Mouse (Mus musculus) left cerebral cortex, postnatal 25 days (tissue): ENCODE data around the gene Prdx5. TPM values are rescaled to one million over a fixed set of nuclear protein-coding genes. Genes with fewer than 3 reads are reported as not detected.
"Not testable (repeated sequence)": the region's sequence is repeated elsewhere in the genome, so short reads cannot be mapped to it uniquely, and the experiment has no call there.

Source experiments
- DNase-seq, 2 experiments: peaks; one replicate each; pipeline ENCODE4 v3.0.0; 2022; ENCODE audit warnings: low spot score in 2 of 2, mixed read lengths in 1 of 2
- intact Hi-C: fragments of 180-260 bp; cut with DNase I; formaldehyde crosslinking; loops from one replicate; pipeline ENCODE4 v1.15.1; 2025
- total RNA-seq, 2 experiments: library from RNA; stranded (reverse); gene quantifications; 2 replicates each; pipeline ENCODE4 v1.2.3; 2021

Prdx5 gene
- total RNA-seq, 2 experiments from 2014 or later: 337 to 358 TPM

- no peak for DNase-seq
- intact Hi-C loops: loop anchor here (5.0 kb wide), 3 partner anchors 33 to 418 kb away; partner anchors contain the start of gene Ccdc88b
Measured at GRCm38 (mm10) chr19:6905498-6906159, 4.3 kb downstream of the Prdx5 start.

DNA sequence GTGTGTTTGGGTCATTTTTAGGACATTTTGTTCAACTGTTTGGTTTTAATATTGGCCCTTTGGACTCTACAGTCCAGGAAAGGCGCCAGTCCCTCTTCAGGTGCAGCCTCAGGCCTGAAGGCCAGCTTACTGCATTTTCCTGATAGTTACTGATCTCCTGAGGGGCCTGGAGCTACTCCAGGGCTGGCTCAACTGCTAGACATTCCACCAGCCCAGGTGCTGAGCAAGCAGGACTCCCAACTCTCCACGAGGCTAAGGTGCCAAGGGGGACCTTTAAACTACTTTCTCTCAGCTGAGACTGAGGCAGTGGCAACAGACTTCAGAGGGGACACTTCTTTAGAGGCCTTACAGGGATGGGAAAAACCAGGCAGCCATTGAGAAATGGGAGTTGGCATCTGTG, 5.1 kb downstream of the Prdx5 start:
- intact Hi-C loops: loop anchor here (5.0 kb wide), 3 partner anchors 33 to 418 kb away; partner anchors contain the start of gene Ccdc88b

DNA sequence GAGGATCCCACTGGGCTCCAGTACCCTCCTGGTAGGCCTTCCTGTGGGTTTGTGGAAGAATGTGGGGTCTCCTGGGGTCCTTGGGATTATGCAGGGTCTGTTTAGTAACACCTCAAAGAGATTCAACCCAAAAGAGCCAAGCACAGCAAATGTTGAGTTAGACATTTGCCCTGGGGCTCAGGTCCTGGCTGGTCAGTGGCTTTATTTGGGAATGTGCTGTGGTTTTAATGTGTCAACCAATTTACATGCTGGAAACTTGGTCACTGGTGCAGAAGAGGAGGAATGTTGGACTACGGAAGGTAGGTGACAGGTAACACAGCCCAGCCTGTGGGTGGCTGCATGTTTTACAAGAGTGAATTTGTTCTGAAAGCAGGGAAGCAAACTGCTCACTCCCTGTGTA, 6.9 kb downstream of the Prdx5 start:
- intact Hi-C loops: no loop called here
- no peak for DNase-seq

More for the DNA sequence above, 5.1 kb downstream of the Prdx5 start:
- no peak for DNase-seq

DNA sequence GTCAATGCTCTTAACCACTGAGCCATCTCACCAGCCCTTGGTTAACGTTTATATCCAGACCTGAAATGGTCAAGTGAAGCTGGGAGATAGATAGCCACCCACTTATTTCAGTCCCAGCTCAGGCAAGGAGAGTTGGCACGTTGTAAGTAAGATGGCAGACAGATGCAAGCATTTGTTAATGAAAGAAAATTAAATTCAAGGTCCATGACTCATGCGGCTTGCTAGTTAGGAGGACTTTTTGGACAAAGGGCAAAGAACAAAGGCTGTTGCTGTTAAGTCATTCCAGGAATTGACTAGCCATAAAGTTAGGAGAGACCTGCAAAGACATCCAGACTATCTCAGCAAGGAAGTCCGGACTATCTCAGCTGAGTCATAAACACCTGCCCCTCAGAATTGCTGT, 10.3 kb downstream of the Prdx5 start:
- no peak for DNase-seq
- intact Hi-C loops: no loop called here

DNA sequence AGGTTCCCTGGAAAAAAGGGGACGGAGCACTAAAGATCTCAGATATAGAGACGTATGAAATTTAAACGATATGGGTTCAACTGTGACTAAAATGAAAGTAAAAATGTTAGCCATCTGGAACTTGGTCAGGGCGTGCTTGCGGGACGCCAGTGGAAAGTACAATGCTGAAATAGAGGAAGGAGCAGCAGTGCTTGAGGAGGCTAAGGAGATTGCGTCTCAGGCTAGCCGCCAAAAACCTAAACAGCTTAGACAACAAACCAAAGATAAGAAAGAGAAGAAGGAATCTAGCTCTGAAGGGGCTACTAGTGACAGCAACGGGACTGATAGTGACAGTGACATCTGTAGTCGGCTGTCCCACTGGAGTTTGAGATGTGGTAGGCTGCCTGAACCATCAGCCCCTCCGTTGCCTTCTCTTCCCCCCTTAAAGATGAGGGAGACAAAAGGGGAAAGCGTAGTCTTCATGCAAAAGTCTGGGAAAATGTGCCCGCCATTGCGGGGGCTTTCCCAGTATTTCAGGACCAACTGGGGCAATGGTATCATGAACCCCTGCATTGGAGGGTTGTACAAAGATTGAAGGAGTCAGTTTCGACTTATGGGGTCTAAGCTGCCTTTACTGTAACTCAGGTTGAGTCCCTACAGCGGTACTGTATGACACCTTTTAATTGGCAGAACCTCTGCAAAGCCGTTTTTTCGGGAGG, 14.1 kb downstream of the Prdx5 start:
- intact Hi-C loops, DNase-seq: not testable (repeated sequence)

GRCm38 (mm10) chr19:6893731-6894451, 16.0 kb downstream of the Prdx5 start:
- no peak for DNase-seq
- intact Hi-C loops: no loop called here

- intact Hi-C loops: no loop called here
- no peak for DNase-seq
Measured at GRCm38 (mm10) chr19:6892512-6892911, 17.4 kb downstream of the Prdx5 start.

DNA sequence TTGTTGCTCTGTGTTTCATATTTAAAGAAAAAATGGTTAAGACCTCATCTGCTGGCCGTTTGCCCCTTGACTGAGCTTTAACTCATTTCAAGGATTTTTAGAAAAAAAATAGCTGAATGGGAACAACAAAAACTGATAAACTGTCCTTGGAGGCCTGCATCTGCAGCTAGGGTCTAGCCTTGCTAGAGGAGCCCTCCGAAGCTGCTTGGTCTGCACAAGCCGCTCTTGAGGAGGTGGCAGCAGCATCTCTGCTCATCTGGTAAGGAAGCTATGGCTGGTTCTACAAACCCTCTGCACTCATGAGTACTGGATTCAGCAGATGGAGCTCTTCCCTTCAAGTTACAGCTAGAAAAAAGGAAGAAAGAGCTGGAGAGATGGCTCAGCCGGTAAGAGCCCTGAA, 31.9 kb downstream of the Prdx5 start:
- intact Hi-C loops: no loop called here
- DNase-seq: no peak

DNA sequence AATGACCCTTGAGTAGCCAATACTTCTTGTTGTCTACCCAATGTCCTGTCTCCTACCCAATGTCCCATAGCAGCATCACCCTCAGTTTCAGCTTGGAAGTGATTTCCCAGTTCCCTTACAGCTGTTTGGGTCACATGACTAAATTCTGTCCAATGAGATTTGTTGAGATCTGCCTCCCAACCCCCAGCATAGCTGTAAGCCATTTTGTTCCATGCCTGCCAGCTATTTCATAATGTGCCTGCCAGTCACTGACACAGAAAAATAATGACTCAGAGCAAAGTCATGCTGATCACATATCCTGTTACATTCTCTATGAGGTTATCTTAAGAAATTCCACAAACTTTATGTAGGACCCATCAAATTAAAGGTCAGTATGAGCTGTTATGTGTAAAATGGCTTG, 33.1 kb downstream of the Prdx5 start:
- no peak for DNase-seq
- intact Hi-C loops: no loop called here

GRCm38 (mm10) chr19:6875834-6876233, 34.1 kb downstream of the Prdx5 start:
- DNase-seq: peak in 1 of 2 experiments; percentile 37
- intact Hi-C loops: no loop called here

DNA sequence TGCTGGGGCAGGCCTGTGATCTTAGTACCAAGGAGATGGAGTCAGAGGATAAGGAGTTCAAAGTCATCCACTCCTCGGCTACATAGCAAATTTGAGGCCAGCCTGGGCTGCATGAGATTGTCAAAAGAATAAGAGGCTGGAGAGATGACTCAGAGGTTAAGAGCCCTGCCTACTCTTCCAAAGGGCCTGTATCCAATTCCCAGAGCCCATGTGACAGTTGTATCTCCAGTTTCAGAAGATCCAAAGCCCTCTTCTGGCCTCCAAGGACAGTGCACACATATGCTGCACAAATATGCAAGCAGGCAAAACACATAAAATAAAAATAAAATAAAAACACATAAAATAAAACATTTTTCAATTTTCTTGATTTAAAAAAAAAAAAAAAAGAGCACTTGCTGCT, 35.6 kb downstream of the Prdx5 start:
- no peak for DNase-seq
- intact Hi-C loops: loop anchor here (5.0 kb wide), 2 partner anchors 33 to 212 kb away; partner anchors contain the start of gene Trmt112

GRCm38 (mm10) chr19:6872701-6873100, 37.2 kb downstream of the Prdx5 start:
- DNase-seq: no peak
- intact Hi-C loops: loop anchor here (5.0 kb wide), 2 partner anchors 35 to 210 kb away; partner anchors contain the start of gene Trmt112

- no peak for DNase-seq
- intact Hi-C loops: loop anchor here (5.0 kb wide), 2 partner anchors 36 to 209 kb away; partner anchors contain the start of gene Trmt112
Measured at GRCm38 (mm10) chr19:6871574-6872271, 38.2 kb downstream of the Prdx5 start.

GRCm38 (mm10) chr19:6869355-6869754, 40.6 kb downstream of the Prdx5 start:
- peak in 1 of 2 experiments; percentile 37 for DNase-seq
- intact Hi-C loops: no loop called here

DNA sequence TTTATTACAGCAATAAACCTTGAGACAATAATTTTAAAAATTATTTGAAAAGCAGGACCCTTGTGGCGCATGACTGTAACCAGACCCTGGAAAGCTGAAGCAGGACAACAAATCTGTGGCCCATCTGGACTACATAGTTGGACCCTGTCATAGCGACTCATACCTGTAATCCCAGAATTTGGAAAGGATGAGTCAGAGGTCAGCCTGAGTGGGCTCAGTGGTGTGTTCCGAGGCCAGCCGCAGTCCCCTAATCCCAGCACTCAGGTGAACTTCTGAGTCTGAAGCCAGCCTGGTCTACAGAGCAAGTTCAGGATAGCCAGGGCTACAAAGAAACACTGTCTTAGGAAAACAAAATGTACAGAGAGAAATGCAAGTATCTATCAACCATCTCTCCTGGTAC, 48.5 kb downstream of the Prdx5 start:
- no peak for DNase-seq
- intact Hi-C loops: no loop called here

- DNase-seq: no peak
- intact Hi-C loops: no loop called here
Measured at GRCm38 (mm10) chr19:6860706-6861105, 49.2 kb downstream of the Prdx5 start.

DNA sequence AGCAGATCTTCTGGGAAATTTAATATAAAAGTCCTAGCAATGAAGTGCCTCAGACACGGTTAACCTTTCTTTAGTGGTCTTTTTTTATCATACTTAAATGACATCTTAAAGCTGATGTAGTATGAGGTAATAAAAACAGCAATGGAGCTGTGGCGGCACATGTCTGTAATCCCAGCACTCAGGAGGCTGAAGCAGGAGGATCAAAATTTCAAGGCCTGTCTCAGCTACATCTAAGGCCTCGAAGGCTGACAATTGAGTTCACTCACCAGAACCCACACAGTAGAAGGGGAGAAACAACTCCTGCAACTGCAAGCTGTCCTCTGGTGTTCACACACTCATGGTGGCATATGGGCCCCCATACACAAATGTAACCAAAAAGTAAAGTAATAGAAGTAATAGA, 49.9 kb downstream of the Prdx5 start:
- intact Hi-C loops: loop anchor here (5.0 kb wide), 2 partner anchors 47 to 368 kb away; partner anchors contain the start of gene Trmt112

GRCm38 (mm10) chr19:6859032-6859651, 50.8 kb downstream of the Prdx5 start:
- DNase-seq: no peak
- intact Hi-C loops: loop anchor here (5.0 kb wide), 2 partner anchors 48 to 367 kb away; partner anchors contain the start of gene Trmt112

More for the DNA sequence above, 49.9 kb downstream of the Prdx5 start:
- no peak for DNase-seq

GRCm38 (mm10) chr19:6858031-6858430, 51.9 kb downstream of the Prdx5 start, which contains the start of gene Ccdc88b:
Ccdc88b (minus strand) TSS chr19:6858211.
- DNase-seq: no peak
- intact Hi-C loops: loop anchor here (5.0 kb wide), 2 partner anchors 49 to 366 kb away; partner anchors contain the start of gene Trmt112
